Mouse (Mus musculus): ENCODE results near the gene 4930432M17Rik. TPM values are rescaled to one million over a fixed set of nuclear protein-coding genes. Genes with fewer than 3 reads are reported as not detected.

Gene 4930432M17Rik
- polyA plus RNA-seq, 1 experiment from 2014 or later = not detected

DNA sequence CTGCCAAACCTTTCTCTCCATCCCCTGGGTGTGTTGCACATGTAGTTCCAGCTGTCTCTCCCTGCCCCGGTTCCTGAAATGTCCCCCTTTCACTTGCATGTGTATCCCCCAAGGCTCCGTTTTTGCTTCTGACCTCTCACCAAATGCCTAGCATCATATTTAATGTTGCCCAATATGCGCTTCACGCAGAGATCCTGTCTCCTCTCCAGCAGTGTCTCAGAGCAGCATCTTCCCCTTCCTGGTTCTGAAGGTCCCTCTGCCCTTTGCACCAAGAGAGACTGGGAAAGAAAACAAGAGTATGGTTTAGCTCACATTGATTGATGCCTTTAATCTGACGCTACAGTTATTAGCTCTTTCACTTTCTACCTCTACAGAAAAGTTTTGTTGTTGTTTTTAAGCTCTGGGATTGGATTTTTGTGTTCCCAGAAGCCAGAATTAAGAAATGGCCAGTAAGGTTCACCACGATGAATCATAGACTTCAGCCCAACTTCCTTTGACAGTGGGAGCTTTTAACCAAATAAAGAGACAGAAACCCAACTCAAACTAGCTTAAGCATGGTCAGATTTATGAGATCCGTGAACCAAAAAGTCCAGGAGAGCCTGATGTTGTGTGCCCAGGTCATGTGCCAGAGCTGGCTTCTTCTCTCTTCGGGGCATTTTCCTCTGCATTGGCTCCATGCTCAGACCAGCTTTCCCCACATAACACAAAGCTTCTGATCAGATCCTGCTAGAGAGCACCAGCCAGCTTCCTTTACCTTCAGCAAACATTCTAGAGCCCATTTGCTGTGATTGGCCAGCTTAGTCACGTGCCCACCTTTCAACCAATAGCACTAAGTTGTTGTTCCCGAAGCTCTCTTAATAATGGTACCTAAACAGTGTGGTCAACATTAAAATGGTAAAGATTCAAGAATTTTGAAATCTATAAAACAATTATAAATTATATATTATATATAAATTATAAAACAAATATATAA lies 12.2 kb downstream of the 4930432M17Rik start:
- 72% methylated on average over 10 of the region's 10 CpGs for WGBS
- H3K27me3 ChIP-seq (ENCODE audit: control insufficient read depth, insufficient read depth, low read length) = no peaks in the 10 kb centered on the region
- no peak overlapping the region for H3K9ac ChIP-seq (ENCODE audit: low read length)
- ATAC-seq (ENCODE audit: insufficient read depth, low FRiP score) = no peak
- H3K9me3 ChIP-seq (replicated peaks; ENCODE audit: control insufficient read depth, low read length) = no peaks in the 10 kb centered on the region
- H3K4me3 ChIP-seq (replicated peaks; ENCODE audit: low read length) = no peak overlapping the region
- H3K27ac ChIP-seq (ENCODE audit: low read length) = no peak overlapping the region
- H3K4me2 ChIP-seq (ENCODE audit: low read depth, low read length) = no peak overlapping the region
- peaks cover 3% of the 10 kb centered on the region; the same call in 1 of the 2 replicates for H3K4me1 ChIP-seq (ENCODE audit: control insufficient read depth, insufficient read depth, low read length)
- H3K36me3 ChIP-seq (ENCODE audit: control insufficient read depth, insufficient read depth, low read length) = no peaks in the 10 kb centered on the region

DNA sequence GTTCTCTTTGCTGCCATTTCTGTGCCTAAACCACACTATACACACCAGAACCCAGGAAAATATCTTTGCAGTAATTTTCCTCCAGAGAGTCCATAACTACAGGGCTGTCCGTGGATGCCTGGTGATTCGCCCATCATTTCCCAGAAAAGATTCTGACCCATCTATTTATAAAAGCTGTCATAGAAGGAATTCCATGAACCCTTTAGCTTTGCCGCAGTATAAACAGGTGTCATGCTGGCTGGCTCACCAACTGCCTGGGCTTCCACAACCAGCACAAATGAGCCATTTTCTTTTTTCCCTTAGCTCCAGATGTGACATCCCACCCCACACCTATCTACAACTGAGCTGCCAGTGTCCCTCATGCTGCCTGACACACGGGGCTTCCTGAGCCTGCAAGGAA lies 14.0 kb downstream of the 4930432M17Rik start:
- no peak for ATAC-seq (ENCODE audit: insufficient read depth, low FRiP score)
- Histone ChIP-seq H3K36me3 (ENCODE audit: control insufficient read depth, insufficient read depth, low read length) (no peaks in the 10 kb centered on the region), H3K4me1 (ENCODE audit: control insufficient read depth, insufficient read depth, low read length) (peaks cover 3% of the 10 kb centered on the region; the same call in 1 of the 2 replicates), H3K4me2 (ENCODE audit: low read depth, low read length) (no peak overlapping the region), H3K27me3 (ENCODE audit: control insufficient read depth, insufficient read depth, low read length) (no peaks in the 10 kb centered on the region), H3K9me3 (replicated peaks; ENCODE audit: control insufficient read depth, low read length) (no peaks in the 10 kb centered on the region), H3K27ac (ENCODE audit: low read length) (peak overlapping the region; percentile 17; the same call in 1 of the 2 replicates), H3K4me3 (replicated peaks; ENCODE audit: low read length) (no peak overlapping the region), H3K9ac (ENCODE audit: low read length) (no peak overlapping the region)
- WGBS = 42% methylated on average over 4 of the region's 4 CpGs

DNA sequence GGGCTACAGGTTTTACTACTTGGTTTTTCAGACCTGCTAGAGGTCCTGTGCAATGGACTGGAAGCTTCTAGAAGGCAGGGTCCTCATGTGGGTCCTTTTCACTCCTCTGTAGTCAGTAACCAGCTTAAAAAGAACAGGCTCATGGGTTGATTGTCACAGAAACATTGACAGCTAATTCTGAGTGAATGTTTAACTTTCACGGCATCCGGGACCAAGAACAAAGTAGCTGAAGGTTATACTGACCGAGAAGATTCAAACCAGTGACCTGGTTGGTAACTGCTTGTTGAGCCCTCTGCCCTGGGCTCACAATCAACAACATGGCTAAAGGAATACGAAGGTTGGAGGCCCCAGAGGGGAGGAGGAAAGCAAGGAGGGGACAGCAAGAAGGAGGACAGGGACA lies 14.4 kb downstream of the 4930432M17Rik start:
- 57% methylated on average over 4 of the region's 4 CpGs for WGBS
- Histone ChIP-seq H3K27me3 (ENCODE audit: control insufficient read depth, insufficient read depth, low read length) (no peaks in the 10 kb centered on the region), H3K9ac (ENCODE audit: low read length) (no peak overlapping the region), H3K4me2 (ENCODE audit: low read depth, low read length) (no peak overlapping the region), H3K27ac (ENCODE audit: low read length) (peak overlapping the region; percentile 17; the same call in 1 of the 2 replicates), H3K9me3 (replicated peaks; ENCODE audit: control insufficient read depth, low read length) (no peaks in the 10 kb centered on the region), H3K4me1 (ENCODE audit: control insufficient read depth, insufficient read depth, low read length) (peaks cover 3% of the 10 kb centered on the region; the same call in 1 of the 2 replicates), H3K4me3 (replicated peaks; ENCODE audit: low read length) (no peak overlapping the region), H3K36me3 (ENCODE audit: control insufficient read depth, insufficient read depth, low read length) (no peaks in the 10 kb centered on the region)
- ATAC-seq (ENCODE audit: insufficient read depth, low FRiP score) = no peak

DNA sequence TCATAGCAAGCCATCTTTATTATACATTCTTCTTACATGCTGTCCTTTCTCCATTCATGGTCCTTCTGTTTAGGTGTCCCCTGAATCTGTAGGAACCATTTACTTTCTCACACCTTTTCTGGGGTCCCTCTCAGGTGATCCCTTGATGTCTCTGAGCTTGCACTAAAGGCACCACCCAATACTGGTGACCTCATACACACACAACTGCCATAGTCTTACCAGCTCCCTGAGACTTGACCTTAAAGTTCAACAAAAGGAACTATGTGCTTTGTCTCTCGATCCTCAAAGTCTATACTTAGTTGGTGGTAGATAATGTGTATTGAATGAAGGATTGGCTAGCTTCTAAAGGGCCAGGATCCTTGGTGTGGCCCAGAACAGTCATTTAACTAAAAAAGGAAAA lies 15.4 kb downstream of the 4930432M17Rik start:
- H3K4me3 ChIP-seq (replicated peaks; ENCODE audit: low read length) = no peak overlapping the region
- H3K9ac ChIP-seq (ENCODE audit: low read length) = no peak overlapping the region
- no peaks in the 10 kb centered on the region for H3K27me3 ChIP-seq (ENCODE audit: control insufficient read depth, insufficient read depth, low read length)
- peaks cover 3% of the 10 kb centered on the region; the same call in 1 of the 2 replicates for H3K4me1 ChIP-seq (ENCODE audit: control insufficient read depth, insufficient read depth, low read length)
- 69% methylated on average over 1 of the region's 1 CpGs for WGBS
- no peaks in the 10 kb centered on the region for H3K9me3 ChIP-seq (replicated peaks; ENCODE audit: control insufficient read depth, low read length)
- ATAC-seq (ENCODE audit: insufficient read depth, low FRiP score) = no peak
- H3K4me2 ChIP-seq (ENCODE audit: low read depth, low read length) = no peak overlapping the region
- H3K27ac ChIP-seq (ENCODE audit: low read length) = no peak overlapping the region
- H3K36me3 ChIP-seq (ENCODE audit: control insufficient read depth, insufficient read depth, low read length) = no peaks in the 10 kb centered on the region

DNA sequence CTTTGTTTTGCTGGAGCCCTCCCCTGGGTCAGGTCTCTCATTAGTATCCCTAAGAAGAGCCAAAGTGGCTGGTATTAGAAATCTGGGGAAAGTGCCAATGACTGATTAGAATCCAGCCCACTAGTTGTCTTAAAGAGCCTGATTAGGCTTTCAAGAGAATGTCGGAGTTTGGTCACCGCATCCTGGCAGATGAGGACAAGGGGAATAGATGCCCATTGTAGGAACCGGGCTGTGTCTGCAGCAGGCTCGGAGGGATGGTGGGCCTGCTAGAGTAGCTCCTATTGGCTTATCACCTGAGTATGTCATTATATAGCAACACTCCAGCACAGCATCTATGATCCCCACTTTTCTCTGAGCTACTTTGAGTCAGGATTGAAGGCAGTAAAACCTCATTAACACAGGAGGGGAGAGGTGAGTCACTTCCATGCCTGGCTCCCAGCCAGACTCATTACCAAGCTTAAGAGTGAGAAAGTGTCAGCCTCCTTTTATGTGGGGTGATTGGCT lies 15.9 kb downstream of the 4930432M17Rik start:
- Histone ChIP-seq H3K4me3 (replicated peaks; ENCODE audit: low read length) (no peak overlapping the region), H3K9me3 (replicated peaks; ENCODE audit: control insufficient read depth, low read length) (no peaks in the 10 kb centered on the region), H3K27me3 (ENCODE audit: control insufficient read depth, insufficient read depth, low read length) (no peaks in the 10 kb centered on the region), H3K27ac (ENCODE audit: low read length) (no peak overlapping the region), H3K9ac (ENCODE audit: low read length) (no peak overlapping the region), H3K36me3 (ENCODE audit: control insufficient read depth, insufficient read depth, low read length) (no peaks in the 10 kb centered on the region), H3K4me2 (ENCODE audit: low read depth, low read length) (no peak overlapping the region), H3K4me1 (ENCODE audit: control insufficient read depth, insufficient read depth, low read length) (peaks cover 3% of the 10 kb centered on the region; the same call in 1 of the 2 replicates)
- ATAC-seq (ENCODE audit: insufficient read depth, low FRiP score) = no peak
- WGBS = 79% methylated on average over 4 of the region's 4 CpGs

DNA sequence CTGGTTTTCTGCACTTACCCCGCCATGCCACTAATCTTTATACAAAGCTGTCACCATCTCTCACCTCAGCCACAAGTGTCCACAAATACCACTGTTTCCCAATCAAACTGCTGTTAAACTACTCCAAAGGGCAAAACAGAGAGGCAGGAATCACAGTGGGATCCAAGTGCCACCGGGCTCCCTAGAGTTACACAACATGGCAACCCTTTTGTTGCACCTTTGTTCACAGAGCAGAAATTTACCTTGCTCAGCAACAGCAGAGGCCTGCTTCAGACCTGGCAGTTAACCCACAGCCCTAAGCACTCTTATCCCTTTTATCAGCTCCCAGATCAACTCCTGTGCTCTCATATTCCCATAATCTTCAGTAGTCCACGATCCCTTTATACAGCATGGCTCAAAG lies 17.2 kb downstream of the 4930432M17Rik start:
- Histone ChIP-seq H3K27ac (ENCODE audit: low read length) (no peak overlapping the region), H3K9me3 (replicated peaks; ENCODE audit: control insufficient read depth, low read length) (no peaks in the 10 kb centered on the region), H3K9ac (ENCODE audit: low read length) (no peak overlapping the region), H3K36me3 (ENCODE audit: control insufficient read depth, insufficient read depth, low read length) (no peaks in the 10 kb centered on the region), H3K27me3 (ENCODE audit: control insufficient read depth, insufficient read depth, low read length) (no peaks in the 10 kb centered on the region), H3K4me2 (ENCODE audit: low read depth, low read length) (no peak overlapping the region), H3K4me1 (ENCODE audit: control insufficient read depth, insufficient read depth, low read length) (peaks cover 3% of the 10 kb centered on the region; the same call in 1 of the 2 replicates), H3K4me3 (replicated peaks; ENCODE audit: low read length) (no peak overlapping the region)
- 84% methylated on average over 3 of the region's 3 CpGs for WGBS
- ATAC-seq (ENCODE audit: insufficient read depth, low FRiP score) = no peak

DNA sequence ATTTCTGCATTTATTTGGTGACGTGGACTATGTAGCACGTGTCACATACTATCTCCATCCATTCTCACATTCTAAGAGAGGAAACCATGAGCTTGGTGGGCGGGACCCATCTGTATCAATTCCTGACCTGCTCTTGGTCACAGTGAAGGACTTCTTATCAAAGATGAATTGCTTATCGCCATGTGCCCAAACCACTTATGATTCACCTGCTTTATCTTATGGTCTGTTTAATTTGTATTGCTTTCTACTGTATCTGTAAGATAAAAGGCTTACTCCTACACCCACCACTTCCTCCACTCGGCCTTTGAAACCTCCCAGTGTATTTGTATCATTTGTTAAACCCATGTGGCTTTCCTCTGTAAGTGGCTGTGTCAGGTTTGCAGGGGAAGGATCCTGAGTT lies 18.5 kb downstream of the 4930432M17Rik start:
- WGBS = 54% methylated on average over 5 of the region's 5 CpGs
- H3K36me3 ChIP-seq (ENCODE audit: control insufficient read depth, insufficient read depth, low read length) = no peaks in the 10 kb centered on the region
- H3K27ac ChIP-seq (ENCODE audit: low read length) = no peak overlapping the region
- no peak overlapping the region for H3K4me2 ChIP-seq (ENCODE audit: low read depth, low read length)
- no peak for ATAC-seq (ENCODE audit: insufficient read depth, low FRiP score)
- no peaks in the 10 kb centered on the region for H3K9me3 ChIP-seq (replicated peaks; ENCODE audit: control insufficient read depth, low read length)
- H3K4me1 ChIP-seq (ENCODE audit: control insufficient read depth, insufficient read depth, low read length) = peaks cover 3% of the 10 kb centered on the region; the same call in 1 of the 2 replicates
- H3K4me3 ChIP-seq (replicated peaks; ENCODE audit: low read length) = no peak overlapping the region
- no peak overlapping the region for H3K9ac ChIP-seq (ENCODE audit: low read length)
- no peaks in the 10 kb centered on the region for H3K27me3 ChIP-seq (ENCODE audit: control insufficient read depth, insufficient read depth, low read length)

DNA sequence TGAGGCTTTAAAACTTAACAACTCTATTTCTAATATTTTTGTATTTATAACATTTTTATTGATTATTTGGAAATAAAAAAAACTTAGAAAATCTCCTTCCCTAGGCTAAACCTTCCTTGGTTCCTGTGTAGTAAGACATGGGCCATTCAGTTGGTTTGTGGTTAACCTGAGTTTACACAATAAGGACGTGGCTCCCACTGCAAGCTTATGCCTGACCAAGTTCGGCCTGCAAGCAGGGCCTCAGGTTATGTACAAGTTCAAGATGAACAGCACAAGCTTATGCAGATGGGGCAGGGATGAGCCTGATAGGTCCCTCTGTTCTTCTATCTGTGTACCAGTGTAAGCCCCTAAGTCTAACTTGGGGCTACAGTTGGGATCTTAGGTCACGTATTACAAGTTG lies 19.1 kb downstream of the 4930432M17Rik start:
- Histone ChIP-seq H3K4me1 (ENCODE audit: control insufficient read depth, insufficient read depth, low read length) (peaks cover 3% of the 10 kb centered on the region; the same call in 1 of the 2 replicates), H3K36me3 (ENCODE audit: control insufficient read depth, insufficient read depth, low read length) (no peaks in the 10 kb centered on the region), H3K4me2 (ENCODE audit: low read depth, low read length) (no peak overlapping the region), H3K9me3 (replicated peaks; ENCODE audit: control insufficient read depth, low read length) (no peaks in the 10 kb centered on the region), H3K27me3 (ENCODE audit: control insufficient read depth, insufficient read depth, low read length) (no peaks in the 10 kb centered on the region), H3K27ac (ENCODE audit: low read length) (no peak overlapping the region), H3K9ac (ENCODE audit: low read length) (no peak overlapping the region), H3K4me3 (replicated peaks; ENCODE audit: low read length) (no peak overlapping the region)
- no peak for ATAC-seq (ENCODE audit: insufficient read depth, low FRiP score)
- WGBS = 81% methylated on average over 3 of the region's 3 CpGs

DNA sequence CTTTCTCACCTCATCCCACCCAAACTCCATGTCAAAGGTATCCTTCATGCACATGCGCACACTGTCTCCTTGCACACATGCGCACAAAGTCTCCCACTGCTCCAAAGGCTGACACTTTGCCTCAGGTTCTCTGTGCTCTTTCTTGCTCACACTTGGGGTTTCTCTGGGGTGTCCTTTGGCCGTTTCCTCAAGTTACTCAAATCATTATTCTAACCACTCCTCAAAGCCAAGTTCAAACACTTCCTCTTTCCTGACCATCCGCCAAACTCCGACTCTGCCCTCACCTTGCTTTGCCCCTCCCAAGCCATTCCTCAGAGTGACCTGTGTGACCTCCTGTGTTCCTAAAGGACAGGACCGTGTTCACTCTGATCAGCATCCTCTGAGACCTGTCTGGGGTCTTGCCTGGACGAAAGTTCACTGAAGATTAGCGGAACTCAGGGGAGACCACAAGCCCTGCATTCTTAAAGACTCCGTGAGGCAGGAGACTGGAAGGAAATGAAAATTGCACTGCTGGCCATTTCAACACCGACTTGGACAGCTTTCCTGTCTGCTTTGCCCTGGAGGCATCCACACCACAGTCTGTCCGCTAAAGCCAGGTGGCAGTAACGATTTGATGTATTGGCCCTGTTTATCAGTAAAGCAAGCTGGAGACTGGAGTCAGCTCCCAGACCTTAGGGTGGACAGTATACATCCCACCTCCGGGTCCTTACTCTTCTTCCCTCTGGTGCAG lies 22.6 kb downstream of the 4930432M17Rik start:
- 64% methylated on average over 13 of the region's 13 CpGs for WGBS
- no peak for ATAC-seq (ENCODE audit: insufficient read depth, low FRiP score)
- Histone ChIP-seq H3K27me3 (ENCODE audit: control insufficient read depth, insufficient read depth, low read length) (no peaks in the 10 kb centered on the region), H3K9ac (ENCODE audit: low read length) (no peak overlapping the region), H3K27ac (ENCODE audit: low read length) (no peak overlapping the region), H3K4me3 (replicated peaks; ENCODE audit: low read length) (no peak overlapping the region), H3K9me3 (replicated peaks; ENCODE audit: control insufficient read depth, low read length) (no peaks in the 10 kb centered on the region), H3K36me3 (ENCODE audit: control insufficient read depth, insufficient read depth, low read length) (no peaks in the 10 kb centered on the region), H3K4me2 (ENCODE audit: low read depth, low read length) (no peak overlapping the region), H3K4me1 (ENCODE audit: control insufficient read depth, insufficient read depth, low read length) (no peaks in the 10 kb centered on the region)

Data from stomach, embryonic 16.5 days (tissue).